Mouse (Mus musculus): ENCODE results near the gene Olfr814. TPM values are rescaled to one million over a fixed set of nuclear protein-coding genes. Genes with fewer than 3 reads are reported as not detected.
"Not testable (repeated sequence)": the region's sequence is repeated elsewhere in the genome, so short reads cannot be mapped to it uniquely, and the experiment has no call there.

Gene Olfr814
- not detected in 2 replicates for polyA plus RNA-seq (2012; rRNA removed)

DNA sequence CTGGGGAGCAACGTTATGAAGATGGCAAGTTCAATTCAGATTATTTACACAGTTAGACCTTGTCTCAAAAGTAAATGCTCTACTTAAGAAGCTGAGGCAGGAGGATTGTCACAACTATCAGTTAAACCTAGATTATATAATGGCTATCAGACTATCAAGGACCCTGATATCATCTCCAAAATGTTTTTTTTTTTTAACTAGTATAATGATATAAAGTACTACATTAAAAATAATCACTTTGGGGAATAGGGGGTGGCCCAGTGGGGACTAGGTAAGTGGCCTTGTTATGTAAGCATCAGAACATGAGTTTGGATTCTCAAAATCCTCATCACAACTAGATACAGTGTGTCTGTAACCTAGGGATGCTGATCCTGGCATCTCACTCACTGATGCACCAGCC, at the start of gene Olfr814:
Gene Olfr814, minus strand, starts transcription at position 101 of the 400 bp plus-strand sequence.
- not testable (repeated sequence) for H3K4me1 ChIP-seq (ENCODE audit: control insufficient read depth, insufficient read depth, low read length); H3K4me3 ChIP-seq (ENCODE audit: insufficient read depth, low read length); H3K27ac ChIP-seq (ENCODE audit: insufficient read depth, low read length)

DNA sequence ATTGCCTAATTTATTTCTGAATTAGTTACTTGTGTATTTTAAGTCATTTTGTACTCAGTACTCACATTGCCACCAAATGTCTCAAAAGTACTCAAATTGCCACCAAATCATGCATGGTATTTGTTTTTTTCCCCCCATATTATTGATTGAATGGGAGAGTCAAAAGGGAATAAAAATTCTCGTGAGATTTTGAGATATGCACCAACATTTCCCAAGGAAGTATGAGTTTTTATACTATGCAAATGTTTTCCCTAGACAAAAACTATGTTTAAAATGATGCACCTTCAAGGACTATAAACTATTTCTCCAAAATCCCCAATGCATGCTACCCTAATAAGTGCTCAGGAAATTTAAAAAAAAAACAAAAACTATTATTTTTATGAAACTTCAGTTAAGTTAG, 35.8 kb upstream of the Olfr814 start, which contains the start of gene Olfr816:
Gene Olfr816, minus strand, starts transcription at position 101 of the 400 bp plus-strand sequence.
- H3K27ac ChIP-seq (ENCODE audit: insufficient read depth, low read length), result no peak within 1 kb of the TSS
- H3K4me3 ChIP-seq (ENCODE audit: insufficient read depth, low read length), result no peak within 1 kb of the TSS
- no peak for TF ChIP-seq CTCF (IDR thresholded peaks at IDR 0.05; ENCODE audit: extremely low read depth, insufficient read depth, low read length)
- TF ChIP-seq POLR2A (IDR thresholded peaks at IDR 0.05; ENCODE audit: extremely low read depth, insufficient read depth, low read length), result no peak
- no peaks in the 10 kb centered on the region for H3K4me1 ChIP-seq (ENCODE audit: control insufficient read depth, insufficient read depth, low read length)

DNA sequence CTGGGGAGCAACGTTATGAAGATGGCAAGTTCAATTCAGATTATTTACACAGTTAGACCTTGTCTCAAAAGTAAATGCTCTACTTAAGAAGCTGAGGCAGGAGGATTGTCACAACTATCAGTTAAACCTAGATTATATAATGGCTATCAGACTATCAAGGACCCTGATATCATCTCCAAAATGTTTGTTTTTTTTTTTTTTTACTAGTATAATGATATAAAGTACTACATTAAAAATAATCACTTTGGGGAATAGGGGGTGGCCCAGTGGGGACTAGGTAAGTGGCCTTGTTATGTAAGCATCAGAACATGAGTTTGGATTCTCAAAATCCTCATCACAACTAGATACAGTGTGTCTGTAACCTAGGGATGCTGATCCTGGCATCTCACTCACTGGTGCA, 26.1 kb upstream of the Olfr814 start, which contains the start of gene Olfr815:
Gene Olfr815, minus strand, starts transcription at position 101 of the 400 bp plus-strand sequence.
- not testable (repeated sequence) for H3K4me3 ChIP-seq (ENCODE audit: insufficient read depth, low read length); H3K27ac ChIP-seq (ENCODE audit: insufficient read depth, low read length); H3K4me1 ChIP-seq (ENCODE audit: control insufficient read depth, insufficient read depth, low read length)

DNA sequence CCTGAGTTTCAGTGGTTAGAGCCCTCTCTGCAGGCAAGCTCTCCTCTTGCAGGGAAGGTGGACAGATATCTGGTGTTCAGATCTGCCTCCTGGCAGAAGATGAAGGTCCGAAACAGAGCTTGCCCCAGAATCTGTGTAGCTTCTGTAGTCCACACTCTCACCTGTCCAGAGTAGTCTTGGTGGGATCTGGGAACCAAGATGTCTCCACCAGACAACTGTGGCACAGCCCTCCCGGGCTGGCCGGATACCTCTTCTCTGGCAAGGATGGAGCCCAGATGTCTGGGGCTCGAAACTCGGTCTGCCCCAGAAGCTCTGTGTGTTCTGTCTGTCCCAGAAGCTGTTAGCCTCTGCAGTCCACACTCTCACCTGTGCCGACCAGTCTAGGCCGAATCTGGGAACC, 6.3 kb upstream of the Olfr814 start:
- no peak overlapping the region for H3K4me3 ChIP-seq (ENCODE audit: insufficient read depth, low read length)
- TF ChIP-seq POLR2A (IDR thresholded peaks at IDR 0.05; ENCODE audit: extremely low read depth, insufficient read depth, low read length) (no peak), CTCF (IDR thresholded peaks at IDR 0.05; ENCODE audit: extremely low read depth, insufficient read depth, low read length) (no peak)
- no peaks in the 10 kb centered on the region for H3K4me1 ChIP-seq (ENCODE audit: control insufficient read depth, insufficient read depth, low read length)
- no peak overlapping the region for H3K27ac ChIP-seq (ENCODE audit: insufficient read depth, low read length)

DNA sequence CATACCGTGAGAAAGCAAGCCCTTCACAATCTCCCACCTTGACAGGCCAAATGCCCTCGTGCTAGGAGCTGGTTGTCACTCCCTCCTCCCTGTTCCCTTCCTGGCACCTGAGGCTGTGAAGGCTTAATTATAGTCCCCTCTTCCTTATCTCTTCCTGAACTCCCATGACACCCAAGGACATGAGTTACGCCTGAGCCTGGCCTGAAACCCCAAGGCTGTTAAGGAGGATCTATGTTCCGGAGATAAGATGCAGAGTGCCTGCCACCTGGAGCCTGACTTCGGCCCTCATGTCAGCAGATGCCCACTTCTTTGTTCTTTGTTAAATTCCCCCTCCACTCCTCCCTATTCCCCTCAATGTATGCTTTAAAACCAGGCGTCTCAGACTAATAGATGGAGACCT, 5.8 kb upstream of the Olfr814 start:
- H3K4me3 ChIP-seq (ENCODE audit: insufficient read depth, low read length); H3K4me1 ChIP-seq (ENCODE audit: control insufficient read depth, insufficient read depth, low read length); H3K27ac ChIP-seq (ENCODE audit: insufficient read depth, low read length): not testable (repeated sequence)

DNA sequence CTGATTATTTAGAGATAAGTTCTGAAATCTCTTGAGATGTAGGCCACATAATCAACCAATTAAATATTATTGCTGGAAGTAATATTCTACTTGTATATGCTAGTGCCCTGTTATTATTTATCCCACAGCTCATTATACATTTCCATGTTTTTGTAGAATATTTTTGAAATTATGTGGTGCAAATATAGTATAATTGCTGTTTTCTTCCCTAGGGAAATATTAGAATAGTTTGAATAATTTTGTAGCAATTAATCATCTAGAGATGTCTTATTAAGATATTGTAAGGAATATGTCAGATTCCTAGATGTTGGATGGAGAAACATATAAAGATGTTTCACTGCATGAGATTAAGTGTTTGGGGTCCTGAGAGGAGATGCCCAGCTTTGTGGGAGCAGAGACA, 24.6 kb downstream of the Olfr814 start, which contains the start of gene Olfr813:
Gene Olfr813, plus strand, starts transcription at position 301 of the 400 bp plus-strand sequence.
- Histone ChIP-seq H3K27ac (ENCODE audit: insufficient read depth, low read length) (no peak within 1 kb of the TSS), H3K4me3 (ENCODE audit: insufficient read depth, low read length) (no peak within 1 kb of the TSS), H3K4me1 (ENCODE audit: control insufficient read depth, insufficient read depth, low read length) (no peaks in the 10 kb centered on the region)
- TF ChIP-seq POLR2A (IDR thresholded peaks at IDR 0.05; ENCODE audit: extremely low read depth, insufficient read depth, low read length) (no peak), CTCF (IDR thresholded peaks at IDR 0.05; ENCODE audit: extremely low read depth, insufficient read depth, low read length) (no peak)

DNA sequence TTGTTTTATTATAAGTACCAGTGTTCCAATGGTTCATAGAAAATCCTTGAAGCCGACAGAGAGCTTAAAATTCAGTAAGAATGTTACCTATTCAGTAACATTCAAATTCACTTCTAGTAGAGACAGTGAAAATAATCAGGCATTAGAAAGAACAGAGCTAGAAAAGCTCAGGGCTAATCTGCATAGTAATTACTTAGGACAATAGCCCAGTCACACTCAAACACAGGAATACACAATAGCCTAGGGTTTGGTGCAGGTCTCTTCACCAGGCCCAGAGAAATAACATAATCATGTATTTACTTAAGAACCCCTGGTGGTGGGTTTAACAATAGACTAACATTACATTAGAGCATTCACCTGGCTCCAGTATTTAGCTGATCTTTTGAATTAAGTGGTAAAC, 32.3 kb downstream of the Olfr814 start:
- no peak for TF ChIP-seq CTCF (IDR thresholded peaks at IDR 0.05; ENCODE audit: extremely low read depth, insufficient read depth, low read length)
- TF ChIP-seq POLR2A (IDR thresholded peaks at IDR 0.05; ENCODE audit: extremely low read depth, insufficient read depth, low read length), result no peak
- H3K4me1 ChIP-seq (ENCODE audit: control insufficient read depth, insufficient read depth, low read length), result no peaks in the 10 kb centered on the region
- no peak overlapping the region for H3K4me3 ChIP-seq (ENCODE audit: insufficient read depth, low read length)
- no peak overlapping the region for H3K27ac ChIP-seq (ENCODE audit: insufficient read depth, low read length)

DNA sequence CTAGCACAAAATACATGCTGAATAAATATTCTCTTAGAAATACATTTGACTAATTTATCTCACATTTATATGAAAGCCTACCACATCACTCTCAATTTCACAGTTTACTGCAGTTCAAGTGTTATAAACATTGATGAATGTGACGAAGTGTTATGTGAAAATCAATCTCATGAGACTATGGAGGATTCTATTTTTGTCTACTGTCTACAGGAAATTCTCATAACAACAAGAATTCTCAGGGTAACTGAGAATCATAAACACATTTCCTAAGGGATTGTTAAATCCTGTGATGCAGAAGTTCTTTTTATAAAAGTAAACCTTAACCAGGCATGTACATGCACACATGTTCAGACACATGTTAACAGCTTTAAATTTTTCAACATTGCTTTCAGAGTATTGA, 33.7 kb downstream of the Olfr814 start, which contains the start of gene Olfr812:
Gene Olfr812, minus strand, starts transcription at position 101 of the 400 bp plus-strand sequence.
- H3K4me1 ChIP-seq (ENCODE audit: control insufficient read depth, insufficient read depth, low read length), result no peaks in the 10 kb centered on the region
- H3K27ac ChIP-seq (ENCODE audit: insufficient read depth, low read length), result no peak within 1 kb of the TSS
- TF ChIP-seq CTCF (IDR thresholded peaks at IDR 0.05; ENCODE audit: extremely low read depth, insufficient read depth, low read length) (no peak), POLR2A (IDR thresholded peaks at IDR 0.05; ENCODE audit: extremely low read depth, insufficient read depth, low read length) (no peak)
- H3K4me3 ChIP-seq (ENCODE audit: insufficient read depth, low read length), result no peak within 1 kb of the TSS

Other genes with a start within 250 kb of the Olfr814 start
- not detected in 2 replicates for gene Olfr799, start 242.4 kb downstream of the Olfr814 start, polyA plus RNA-seq (2012; rRNA removed)
- not detected in 2 replicates for gene Olfr800, start 222.2 kb downstream of the Olfr814 start, polyA plus RNA-seq (2012; rRNA removed)
- gene Olfr801, start 206.0 kb downstream of the Olfr814 start, polyA plus RNA-seq (2012; rRNA removed), result not detected in 2 replicates
- not detected in 2 replicates for gene Olfr802, start 191.7 kb downstream of the Olfr814 start, polyA plus RNA-seq (2012; rRNA removed)
- not detected in 2 replicates for gene Olfr803, start 185.6 kb downstream of the Olfr814 start, polyA plus RNA-seq (2012; rRNA removed)
- not detected in 2 replicates for gene Olfr804, start 176.6 kb downstream of the Olfr814 start, polyA plus RNA-seq (2012; rRNA removed)
- not detected in 2 replicates for gene Olfr805, start 150.5 kb downstream of the Olfr814 start, polyA plus RNA-seq (2012; rRNA removed)
- gene Olfr806, start 137.9 kb downstream of the Olfr814 start, polyA plus RNA-seq (2012; rRNA removed), result not detected in 2 replicates
- not detected in 2 replicates for gene Olfr807, start 122.1 kb downstream of the Olfr814 start, polyA plus RNA-seq (2012; rRNA removed)
- not detected in 2 replicates for gene Olfr808, start 114.4 kb downstream of the Olfr814 start, polyA plus RNA-seq (2012; rRNA removed)
- not detected in 2 replicates for gene Olfr809, start 105.2 kb downstream of the Olfr814 start, polyA plus RNA-seq (2012; rRNA removed)
- gene Olfr810, start 84.9 kb downstream of the Olfr814 start, polyA plus RNA-seq (2012; rRNA removed), result not detected in 2 replicates
- not detected in 2 replicates for gene Olfr811, start 75.5 kb downstream of the Olfr814 start, polyA plus RNA-seq (2012; rRNA removed)
- not detected in 2 replicates for gene Olfr812, start 33.8 kb downstream of the Olfr814 start, polyA plus RNA-seq (2012; rRNA removed)
- gene Olfr813, start 24.5 kb downstream of the Olfr814 start, polyA plus RNA-seq (2012; rRNA removed), result not detected in 2 replicates
- gene Olfr815, start 26.0 kb upstream of the Olfr814 start, polyA plus RNA-seq (2012; rRNA removed), result not detected in 2 replicates
- not detected in 2 replicates for gene Olfr816, start 35.7 kb upstream of the Olfr814 start, polyA plus RNA-seq (2012; rRNA removed)
- not detected in 2 replicates for gene Olfr818, start 69.2 kb upstream of the Olfr814 start, polyA plus RNA-seq (2012; rRNA removed)
- gene Olfr819, start 87.4 kb upstream of the Olfr814 start, polyA plus RNA-seq (2012; rRNA removed), result not detected in 2 replicates
- gene Olfr247, start 96.3 kb upstream of the Olfr814 start, polyA plus RNA-seq (2012; rRNA removed), result not detected in 2 replicates
- not detected in 2 replicates for gene Gm10310, start 105.2 kb upstream of the Olfr814 start, polyA plus RNA-seq (2012; rRNA removed)
- gene Olfr820, start 132.8 kb upstream of the Olfr814 start, polyA plus RNA-seq (2012; rRNA removed), result not detected in 2 replicates
- gene Olfr821, start 150.5 kb upstream of the Olfr814 start, polyA plus RNA-seq (2012; rRNA removed), result not detected in 2 replicates
- not detected in 2 replicates for gene Olfr822, start 191.4 kb upstream of the Olfr814 start, polyA plus RNA-seq (2012; rRNA removed)
- not detected in 2 replicates for gene Olfr823, start 235.5 kb upstream of the Olfr814 start, polyA plus RNA-seq (2012; rRNA removed)

Data from cortical plate, adult 2 months (tissue).